Mouse (Mus musculus) hindlimb bud, embryonic 11.5 days (tissue): ENCODE measurements around the gene Znrf2.

ENCODE experiments used
- DNase-seq: peaks from one replicate; pipeline ENCODE4 v3.0.0-alpha.2; 2012; ENCODE audit warnings: low read depth, low spot score; ENCODE audit errors: extremely low spot score

The Znrf2 gene

DNA sequence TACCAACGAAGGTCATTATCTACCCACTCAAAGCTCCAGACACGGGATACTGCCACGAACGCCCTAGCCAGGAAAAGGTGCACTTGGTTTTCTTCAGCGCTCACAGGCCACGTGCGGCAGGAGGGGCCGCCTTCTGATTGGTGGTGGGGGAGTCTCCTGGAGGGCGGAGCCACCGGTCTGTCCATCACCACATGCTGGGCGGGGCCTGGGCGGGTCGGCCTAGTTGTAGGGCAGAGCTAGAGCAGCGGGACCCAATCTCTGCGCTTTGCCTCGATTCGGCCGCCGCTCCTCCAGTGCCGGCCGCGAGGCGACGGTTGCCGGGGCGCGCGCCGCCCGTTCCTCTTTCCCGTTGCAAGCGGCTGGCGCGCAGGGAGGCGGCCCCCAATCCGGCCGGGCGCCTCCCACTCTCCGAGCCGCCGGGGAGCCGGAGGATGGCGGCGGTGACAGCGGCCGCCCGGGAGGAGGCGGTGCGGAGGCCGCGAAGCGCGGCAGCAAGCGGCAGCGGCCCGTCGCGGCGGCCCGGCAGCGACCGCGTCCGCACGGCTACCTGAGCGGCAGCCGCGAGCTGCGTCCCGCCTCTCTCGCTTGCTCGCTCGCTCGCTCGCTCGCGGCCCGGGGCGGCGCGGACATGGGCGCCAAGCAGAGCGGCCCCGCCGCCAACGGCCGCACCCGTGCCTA is at the start of gene Znrf2:
Gene Znrf2, plus strand, starts transcription at position 529 of the 678 bp plus-strand sequence.
- peak; percentile 75 for DNase-seq

DNA sequence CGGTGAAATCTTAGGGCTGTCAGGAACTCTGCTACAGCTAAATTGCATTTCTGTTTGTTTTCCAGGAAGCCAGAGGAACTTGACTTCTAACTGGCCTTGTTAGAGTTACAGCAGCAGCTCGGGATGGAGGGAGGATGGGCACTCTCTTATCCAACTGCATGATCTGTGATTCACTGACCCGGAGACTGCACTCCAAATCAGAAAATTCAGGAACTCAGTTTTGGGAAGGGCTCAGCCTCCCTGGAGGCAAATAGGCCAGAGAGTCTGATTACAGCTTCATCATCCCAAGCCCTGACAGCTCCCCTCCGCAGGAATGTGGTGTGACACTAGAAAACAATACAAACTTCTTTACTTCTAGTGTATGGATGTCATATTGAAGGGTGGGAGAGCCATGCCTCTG is 49.0 kb upstream of the Znrf2 start:
- DNase-seq, result no peak

DNA sequence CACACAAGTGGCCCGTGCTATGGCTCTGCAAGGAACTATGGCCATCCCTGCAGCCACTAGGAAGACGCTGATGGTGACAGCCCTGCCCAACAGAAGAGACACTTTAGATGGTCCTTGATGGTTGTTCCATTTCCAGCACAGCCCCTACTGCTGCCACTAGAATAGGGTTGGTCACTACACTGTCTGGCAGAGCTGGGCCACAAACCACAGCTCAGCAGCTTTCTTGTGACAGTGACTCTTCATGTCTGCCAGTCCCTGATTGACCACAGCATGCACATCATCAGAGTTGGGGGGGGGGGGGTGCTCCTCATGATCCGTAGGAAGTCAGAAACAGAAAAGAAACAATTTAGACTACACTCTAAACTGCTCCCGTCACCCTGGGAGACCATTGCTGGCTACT is 46.0 kb upstream of the Znrf2 start:
- no peak for DNase-seq

DNA sequence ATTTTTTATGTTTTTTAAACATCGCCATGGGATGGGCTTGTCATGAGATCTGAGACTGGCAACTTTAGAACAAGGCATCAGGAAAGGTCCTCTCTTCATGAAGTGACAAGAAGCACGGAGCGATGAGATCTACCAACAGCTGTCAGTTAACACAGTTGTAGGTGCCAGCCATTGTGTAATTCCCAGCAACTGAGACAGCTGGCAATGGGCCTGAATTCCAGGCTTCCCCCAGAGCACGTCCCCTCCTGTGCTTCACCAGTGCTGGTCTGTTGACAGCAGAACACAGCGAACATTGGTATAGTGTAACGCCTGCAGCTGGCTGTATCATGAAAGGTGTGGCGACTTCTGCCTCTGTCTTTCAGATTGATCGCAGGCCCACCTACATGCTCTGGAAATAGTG is 45.5 kb upstream of the Znrf2 start:
- no peak for DNase-seq

DNA sequence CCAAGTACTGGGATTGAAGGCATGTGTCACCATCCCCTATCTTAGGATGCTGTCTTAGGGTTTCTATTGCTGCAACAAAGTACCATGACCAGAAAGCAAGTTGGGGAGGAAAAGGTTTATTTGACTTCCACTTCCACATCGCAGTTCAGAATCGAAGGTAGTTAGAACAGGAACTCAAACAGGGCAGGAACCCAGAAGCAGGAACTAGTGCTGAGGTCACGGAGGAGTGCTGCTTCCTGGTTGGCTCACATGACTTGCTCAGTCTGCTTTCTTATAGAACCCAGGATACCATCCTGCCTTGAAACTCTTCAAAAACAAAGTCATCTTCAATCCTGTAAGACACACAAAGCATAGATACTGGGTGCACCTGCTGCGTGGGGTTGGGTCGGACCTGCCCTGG is 44.6 kb upstream of the Znrf2 start:
- DNase-seq, result no peak

DNA sequence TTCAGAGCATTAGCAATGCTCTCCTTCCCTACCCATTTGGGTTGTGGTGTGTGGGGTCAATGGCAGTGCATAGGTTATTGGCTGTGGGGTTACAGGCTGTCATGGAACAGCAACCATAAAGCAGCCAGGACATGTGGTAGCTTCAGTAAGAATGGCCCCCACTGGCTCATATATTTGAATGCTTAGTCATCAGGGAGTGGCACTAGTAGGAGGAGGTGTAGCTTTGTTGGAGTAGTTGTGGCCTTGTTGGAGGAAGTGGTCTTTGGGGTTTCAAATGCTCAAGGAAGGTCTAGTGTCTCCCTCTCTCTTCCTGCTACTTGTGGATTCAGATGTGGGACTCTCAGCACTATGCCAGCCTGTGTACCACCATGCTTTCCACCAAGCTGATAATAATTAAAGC is 41.0 kb upstream of the Znrf2 start:
- DNase-seq, result no peak

DNA sequence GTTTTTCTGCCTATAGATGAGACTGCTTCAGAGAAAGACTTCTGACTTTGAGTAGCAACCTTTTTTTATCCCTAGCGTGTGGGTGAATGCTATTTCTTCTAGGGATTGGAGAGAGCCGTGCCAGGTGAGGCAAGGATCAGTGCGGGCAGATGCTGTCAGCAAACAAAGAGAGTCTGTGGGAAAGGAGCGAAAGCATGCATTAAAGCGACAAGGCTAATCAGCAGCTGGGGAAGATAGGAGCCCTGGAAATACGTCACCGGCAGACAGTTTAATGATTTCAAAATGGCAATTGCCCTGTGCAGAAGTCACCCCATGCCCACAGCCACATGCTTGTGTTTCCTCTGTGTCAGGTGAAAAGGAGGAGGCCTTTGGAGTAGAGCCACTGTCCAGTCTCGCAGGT is 39.1 kb upstream of the Znrf2 start:
- DNase-seq, result no peak

DNA sequence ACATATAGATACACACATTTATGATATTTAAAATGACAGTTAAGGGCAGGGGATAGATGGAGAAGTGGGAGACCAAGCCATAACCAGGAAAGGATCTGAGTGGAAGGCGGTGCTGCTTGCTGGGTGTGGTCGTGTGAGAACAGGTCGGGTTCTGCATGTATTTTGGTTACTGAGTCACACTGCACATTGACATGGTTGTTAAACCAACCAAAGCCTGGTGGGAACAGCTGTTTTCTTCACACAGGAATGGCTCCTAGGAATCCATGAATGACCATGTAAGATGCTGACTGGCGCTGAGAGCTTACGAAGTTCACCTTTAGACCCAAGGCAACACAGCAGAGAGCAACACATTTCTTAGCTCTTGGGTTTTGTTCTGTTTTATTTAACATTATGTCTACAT is 36.7 kb upstream of the Znrf2 start:
- no peak for DNase-seq

DNA sequence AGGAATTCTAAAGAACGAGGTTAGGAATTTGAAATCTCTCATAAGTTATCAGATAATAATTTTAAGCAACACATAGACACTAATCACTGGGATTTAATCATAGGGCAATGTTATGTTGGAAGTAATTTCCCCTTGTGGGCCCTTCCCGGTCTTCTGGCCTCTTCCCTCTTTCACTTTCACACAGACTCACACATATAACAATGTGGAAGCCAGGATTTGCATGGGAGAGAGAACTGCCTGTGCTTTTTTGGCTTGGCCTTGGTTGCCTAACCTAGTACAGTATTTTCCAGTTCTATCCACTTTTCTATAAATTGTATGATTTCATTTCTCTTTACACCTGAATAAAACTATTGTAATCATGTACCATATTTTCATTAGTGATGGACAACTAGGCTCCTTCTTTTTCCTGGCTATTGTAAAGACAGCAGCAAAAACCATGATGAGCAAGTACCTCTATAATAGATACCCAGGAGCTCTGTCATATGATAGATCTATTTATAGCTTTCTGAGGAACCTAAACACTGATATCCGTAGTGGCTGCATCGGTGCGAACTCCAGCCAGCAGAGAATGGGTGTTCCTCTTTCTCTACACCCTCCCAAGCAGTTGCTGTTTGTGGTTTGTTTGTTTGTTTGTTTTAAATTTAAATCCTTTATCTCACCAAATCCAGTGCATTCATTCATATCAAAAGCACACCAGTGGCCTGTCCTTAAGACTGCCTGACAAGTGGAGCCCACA is 36.0 kb upstream of the Znrf2 start:
- no peak for DNase-seq

DNA sequence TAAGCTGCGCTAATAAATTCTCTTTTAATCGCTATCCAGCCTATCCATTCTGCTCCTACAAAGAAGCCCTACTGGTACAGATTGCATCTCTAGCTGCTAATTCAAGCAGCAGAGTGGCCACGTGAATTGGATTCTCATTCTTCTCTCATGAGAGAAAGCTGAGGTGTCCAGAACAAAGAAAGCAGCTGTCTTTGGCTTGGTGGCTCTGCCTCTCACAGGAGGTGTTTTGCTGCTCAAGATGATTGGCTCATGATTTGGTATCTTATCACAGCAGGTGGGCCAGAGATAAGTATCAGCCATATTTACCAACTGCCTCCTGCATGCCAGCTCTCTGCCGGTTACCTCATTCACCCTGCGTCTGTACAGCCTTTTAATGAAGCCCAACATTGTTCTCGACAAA is 34.8 kb upstream of the Znrf2 start:
- no peak for DNase-seq

DNA sequence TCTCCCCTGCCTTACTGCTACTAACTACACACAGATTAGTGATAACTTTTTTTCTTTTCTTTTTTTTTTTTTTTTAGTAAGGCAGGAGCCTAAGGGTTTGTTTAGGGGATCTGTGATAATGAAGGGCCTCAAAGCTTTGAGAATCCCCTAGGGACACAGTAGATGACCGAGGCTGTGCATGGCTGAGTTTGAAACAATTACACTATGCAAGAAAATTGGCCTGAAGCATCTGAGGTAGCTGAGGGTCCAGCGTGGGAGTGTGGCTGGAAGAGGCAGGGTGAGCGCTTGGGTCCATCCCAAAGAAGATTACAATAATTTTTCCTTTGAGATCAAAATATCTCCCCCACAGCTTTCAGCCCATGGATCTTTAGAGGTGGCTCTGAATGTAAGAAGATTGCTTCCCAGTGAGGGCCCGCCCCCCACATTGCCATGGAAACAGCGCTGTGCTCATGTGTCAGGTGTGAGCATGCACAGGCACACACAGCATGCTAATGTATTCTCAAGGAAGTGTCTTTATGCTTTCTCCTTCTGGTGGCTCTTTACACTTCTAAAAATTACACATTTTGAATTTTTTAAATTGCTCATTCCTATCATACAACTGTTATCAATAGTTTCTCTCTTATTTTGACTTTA is 31.5 kb upstream of the Znrf2 start:
- no peak for DNase-seq

DNA sequence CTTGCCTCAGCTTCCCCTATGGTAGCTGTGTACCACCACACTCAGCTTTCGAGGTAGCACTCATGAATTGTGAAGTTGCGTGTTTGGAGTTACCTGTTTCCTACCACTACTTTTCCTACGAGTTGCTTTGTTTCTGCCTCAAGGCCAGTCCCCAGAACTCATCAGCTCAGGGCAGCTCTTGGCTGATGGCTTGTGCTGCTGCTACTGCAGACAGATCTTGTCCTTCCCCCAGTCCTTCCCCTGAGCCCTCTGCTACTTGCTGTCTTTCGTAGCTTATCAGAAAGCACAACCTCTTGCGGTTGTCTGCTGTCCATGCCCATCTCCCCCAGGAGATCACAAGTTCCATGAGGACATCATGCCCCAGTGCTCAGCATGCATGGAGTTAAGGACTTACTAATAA is 29.9 kb upstream of the Znrf2 start:
- DNase-seq, result no peak

DNA sequence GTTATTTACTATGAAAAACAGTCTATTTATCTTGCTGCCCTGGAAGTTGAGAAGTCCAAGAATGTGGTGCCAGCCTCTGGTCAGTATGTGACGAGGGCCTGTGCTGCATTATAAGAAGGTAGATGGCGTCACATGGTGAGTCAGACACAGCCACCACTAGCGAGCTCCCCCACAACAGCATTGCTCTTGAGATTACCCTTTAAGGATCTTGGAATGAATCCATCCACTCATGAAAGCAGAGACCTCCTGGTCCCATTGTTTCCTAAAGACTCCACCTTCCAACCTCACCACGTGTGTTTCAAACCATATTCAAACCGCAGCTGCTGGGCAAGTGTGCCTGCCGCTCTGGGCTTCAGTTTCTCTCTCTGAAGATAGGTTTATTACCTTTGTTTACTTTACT is 28.2 kb upstream of the Znrf2 start:
- DNase-seq, result no peak

DNA sequence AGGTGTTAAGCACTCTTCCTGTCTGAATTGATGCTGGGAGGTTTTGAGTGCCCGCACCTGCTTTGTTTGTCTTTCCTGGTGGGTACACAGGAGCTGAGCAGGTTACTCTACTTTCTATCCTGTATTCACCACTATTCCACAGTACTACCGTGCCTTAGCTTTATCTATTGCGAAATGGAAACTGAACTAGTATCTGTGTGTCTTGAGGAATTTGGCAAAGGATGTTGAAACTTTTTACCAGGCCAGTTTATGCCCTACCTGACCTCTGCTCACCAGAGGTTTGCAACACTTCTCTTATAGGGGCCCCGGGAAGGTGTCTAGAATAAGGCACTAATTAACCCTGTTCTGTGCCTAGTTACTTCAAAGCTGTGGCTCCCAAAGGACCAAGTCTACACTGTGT is 27.6 kb upstream of the Znrf2 start:
- DNase-seq, result no peak

DNA sequence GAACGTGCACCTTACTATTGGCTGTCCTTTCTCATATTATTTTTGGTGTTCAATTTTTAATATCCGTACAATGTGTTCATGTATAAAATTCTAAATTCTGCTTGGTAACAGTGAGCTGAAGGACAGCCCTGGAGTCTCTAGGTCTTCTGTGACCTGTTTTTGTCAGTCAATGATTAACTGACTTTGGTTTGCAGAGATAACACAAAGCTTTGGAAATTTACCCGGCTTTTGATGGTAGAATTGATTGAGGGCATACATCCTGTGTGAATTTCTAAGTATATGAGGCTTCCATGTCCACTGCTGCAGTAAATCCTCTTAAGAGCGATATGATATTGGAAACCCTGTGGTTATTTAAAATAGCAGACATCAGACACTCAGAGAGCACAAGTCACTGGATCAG is 26.6 kb upstream of the Znrf2 start:
- no peak for DNase-seq

DNA sequence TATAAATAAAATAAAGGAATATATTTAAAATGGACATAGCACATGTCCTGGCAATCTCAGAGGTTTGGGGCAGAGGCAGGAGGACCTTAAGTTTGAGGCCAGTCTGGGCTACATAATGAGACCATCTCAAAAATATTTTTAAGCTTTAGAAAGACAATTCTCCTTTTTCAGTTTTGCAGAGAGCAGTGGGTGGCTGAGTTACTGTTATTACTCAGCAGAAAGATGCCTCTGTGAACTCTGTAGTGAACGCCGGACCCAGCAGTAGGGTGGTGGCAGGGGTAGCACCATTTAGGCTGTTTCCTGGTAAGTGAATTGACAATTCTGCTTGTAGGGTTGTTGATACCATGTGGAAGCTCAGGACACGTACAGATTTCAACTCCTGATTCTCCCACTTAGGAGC is 22.9 kb upstream of the Znrf2 start:
- no peak for DNase-seq

DNA sequence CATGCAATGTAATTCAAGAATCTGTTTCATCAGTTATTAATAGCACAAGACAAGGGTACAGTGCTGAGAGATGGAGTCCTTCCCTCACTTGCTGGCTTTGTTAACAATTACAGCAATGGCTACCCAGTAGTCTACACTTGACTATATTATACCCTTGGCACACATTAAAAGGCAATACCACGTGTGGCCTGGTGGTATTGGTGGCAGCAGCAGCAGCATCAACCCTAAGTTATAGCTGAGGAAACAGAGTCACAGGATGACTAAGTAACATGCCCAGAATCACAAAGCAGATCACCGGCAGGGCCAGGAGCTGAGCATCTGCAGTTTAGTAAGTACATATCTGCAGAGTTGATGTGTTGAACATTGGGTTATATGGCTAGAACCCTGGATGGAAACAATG is 22.3 kb upstream of the Znrf2 start:
- DNase-seq, result no peak

DNA sequence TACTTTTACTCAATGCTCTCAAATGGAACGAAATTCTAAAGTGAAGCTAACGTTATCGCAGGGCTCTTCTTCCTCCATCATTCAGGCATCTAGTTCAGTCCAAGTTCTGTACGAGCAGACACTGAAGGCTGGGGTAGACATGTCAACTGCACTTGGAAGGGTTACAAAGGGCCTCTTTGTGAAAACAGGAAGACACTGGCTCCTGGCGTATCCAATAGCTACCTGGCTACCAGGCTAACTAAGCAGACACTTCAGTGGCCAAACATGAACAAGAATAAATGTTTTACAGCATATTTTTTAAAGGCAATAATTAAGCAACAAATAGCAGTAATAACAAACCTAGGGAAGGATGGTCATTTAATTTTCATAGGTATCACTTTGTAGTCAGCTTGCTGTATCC is 21.7 kb upstream of the Znrf2 start:
- DNase-seq, result no peak

DNA sequence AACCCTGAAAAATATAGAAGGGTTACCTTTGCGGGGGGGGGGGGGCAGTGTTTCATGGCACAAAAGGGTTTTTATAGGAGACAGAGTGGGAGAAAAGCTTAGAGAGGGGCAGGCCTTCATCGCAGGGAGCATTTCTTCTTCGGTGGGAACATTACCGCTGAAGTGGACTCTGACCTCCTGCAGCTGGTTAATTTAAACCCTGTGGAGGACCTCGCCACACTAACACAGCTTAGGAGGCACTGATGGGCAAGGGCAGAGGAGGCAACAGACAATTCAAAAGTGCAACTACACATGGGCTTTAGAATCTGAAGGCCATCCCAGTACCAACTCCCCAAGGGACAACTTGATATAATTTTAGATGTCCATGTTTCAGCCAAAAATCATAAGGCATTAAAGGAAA is 20.7 kb upstream of the Znrf2 start:
- no peak for DNase-seq

DNA sequence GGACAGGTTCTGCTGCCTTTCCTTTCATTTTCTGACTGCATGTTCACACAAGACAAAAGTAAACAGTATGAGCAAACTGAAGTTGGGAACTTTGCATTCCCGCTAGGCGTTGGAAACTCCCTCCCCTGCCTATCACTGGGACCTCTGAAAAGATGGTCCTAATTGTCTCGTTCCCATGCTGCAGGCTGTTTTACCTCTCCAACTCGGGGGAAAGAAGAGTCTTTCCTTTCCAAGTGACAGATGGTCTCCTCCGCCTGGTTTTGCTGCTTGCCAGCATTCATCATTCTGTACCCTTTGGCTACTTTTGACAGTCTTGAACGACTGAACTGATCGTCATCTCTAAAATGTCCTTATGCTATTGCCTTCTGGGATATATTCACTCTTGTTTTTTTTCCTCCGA is 14.4 kb upstream of the Znrf2 start:
- no peak for DNase-seq

DNA sequence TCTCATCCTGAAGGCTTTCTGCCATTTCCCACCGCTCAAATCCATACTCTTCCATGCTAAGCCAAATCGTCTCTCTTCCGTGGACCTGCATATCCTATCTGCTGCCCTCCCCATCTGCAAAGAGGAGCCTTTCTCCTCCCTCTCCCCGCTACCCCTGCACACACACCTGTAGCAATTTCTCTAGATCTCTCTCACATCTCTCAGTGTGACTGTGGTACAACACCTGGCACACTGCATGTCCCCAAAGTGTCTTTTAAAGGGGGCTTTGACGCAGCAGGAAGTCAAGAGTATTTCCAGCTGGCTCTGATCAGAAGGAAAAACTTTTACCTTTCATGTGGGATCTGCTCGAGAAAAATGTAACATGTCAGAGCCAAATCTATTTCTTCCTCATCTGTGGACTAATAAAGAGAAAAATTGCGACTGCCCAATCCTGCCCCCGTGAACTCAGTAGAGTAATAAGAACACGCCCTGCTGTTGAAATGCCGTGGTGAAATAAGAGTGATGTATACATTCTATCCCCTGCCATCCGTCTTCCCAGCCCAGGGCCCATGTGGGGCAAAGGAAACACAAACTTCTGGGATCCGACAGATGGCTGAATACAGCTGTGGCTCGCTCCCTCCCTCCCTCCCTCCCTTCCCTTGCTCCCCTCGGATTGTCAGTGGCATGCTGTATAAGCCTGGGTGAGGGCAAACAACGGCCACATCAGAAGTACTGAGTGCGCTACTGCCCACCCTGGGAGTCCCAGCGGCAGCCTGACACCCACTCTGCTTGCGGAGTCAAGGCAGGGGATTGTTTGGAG is 12.5 kb upstream of the Znrf2 start:
- DNase-seq, result no peak

DNA sequence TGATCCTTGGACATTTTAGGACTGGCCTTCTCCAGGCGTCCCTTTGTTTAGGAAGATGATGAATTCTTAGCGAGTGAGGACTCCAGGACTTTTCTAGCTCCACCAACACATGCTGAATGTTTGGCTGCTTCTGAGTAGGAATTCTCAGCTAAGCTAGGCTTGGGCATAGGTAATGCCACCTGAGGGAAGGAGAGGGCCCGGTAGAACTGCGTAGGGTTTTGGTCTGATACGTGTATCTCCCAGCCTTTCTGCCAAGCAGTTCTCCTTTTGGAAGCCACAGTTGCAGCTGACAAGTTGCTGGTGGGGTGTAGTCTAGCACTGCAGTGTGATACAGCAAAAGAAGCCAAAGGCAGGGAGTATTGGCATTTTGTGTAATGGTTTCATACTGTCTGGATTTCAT is 10.9 kb upstream of the Znrf2 start:
- DNase-seq, result no peak
